Mouse (Mus musculus) bone marrow, adult 2 months (tissue): ENCODE results near the gene Tmc8.

Source experiments
- CTCF ChIP-seq: fragments of 200-500 bp; IDR thresholded peaks from 2 replicates; pipeline ENCODE4 v1.5.1; 2011; ENCODE audit warnings: low read length, control low read depth; ENCODE audit not compliant: control insufficient read depth, insufficient read depth
- POLR2A ChIP-seq: fragments of 200-500 bp; IDR thresholded peaks from 2 replicates; pipeline ENCODE4 v1.6.1; 2011; ENCODE audit warnings: low read depth, mild to moderate bottlenecking, control low read depth, low read length, borderline replicate concordance; ENCODE audit not compliant: control insufficient read depth

DNA sequence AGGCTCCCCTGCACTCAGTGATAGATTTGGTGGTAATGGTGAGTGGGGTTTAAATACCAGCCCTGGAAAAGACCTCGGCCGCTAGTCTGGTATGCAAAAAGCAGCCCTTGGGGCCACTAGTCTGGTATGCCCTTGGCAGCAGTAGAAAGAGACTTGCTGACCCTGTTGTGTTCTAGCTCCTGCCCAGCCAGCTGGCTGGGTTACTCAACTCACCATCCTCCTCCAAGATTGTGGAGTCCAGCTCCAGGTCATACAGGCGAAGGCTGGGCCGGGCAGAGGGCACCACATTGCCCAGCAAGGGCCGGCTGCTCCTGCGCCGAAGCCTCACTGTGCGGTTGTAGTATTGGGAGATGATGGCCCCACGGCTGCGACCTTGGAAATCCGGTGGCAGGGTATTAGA, 3.8 kb upstream of the Tmc8 start:
- TF ChIP-seq CTCF, result no peak
- no peak for TF ChIP-seq POLR2A
